Mouse (Mus musculus): ENCODE data around the gene Cip2a. TPM values are rescaled to one million over a fixed set of nuclear protein-coding genes. Genes with fewer than 3 reads are reported as not detected.

Gene Cip2a
- 7.3 and 10.4 TPM in 2 replicates for total RNA-seq (2014; rRNA removed)
- polyA plus RNA-seq (2015; fragmentation: Nextera tagmentation; extraction: Ambion mirVana): 4.1 and 4.3 TPM in 2 replicates

DNA sequence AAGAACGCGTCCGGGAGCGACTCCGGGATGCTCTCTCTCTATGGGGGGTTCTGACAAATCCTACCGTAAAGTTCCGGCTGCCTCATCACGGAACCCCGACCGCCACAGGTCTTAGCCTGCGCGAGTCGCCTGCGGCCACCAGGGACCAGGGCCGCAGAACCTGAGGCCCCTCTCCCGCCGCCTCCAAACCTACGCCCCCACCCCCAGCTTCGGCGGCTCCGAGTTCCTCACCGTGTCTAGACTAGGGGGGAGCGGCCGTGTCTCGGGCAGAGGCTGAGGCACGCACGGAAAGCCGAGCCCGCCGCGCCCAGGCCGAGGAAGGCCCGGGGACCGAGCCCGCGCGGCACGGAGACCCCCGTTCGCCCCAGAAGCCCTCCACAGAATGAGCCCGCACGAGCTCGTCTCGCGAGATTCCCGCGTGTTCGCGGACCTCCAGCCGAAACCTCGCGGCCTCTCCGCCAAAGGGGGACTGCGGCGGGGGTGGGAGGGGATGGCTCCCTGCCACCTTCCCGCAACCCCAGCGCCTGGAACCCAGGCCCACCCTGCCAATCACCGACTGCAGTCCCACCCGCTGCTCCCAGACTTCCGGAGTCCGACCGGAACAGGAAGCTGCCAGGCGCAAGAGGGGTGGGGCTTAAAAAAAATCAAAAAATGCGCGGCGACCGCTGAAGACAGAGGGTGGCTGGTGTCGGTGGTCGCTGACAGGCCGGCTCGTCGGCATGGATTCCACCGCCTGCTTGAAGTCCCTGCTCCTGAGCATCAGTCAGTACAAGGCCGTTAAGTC is at the start of gene Cip2a, which contains the start of gene Dzip3:
Cip2a (plus strand) TSS at position 627 of the 784 bp plus-strand sequence.
Dzip3 (minus strand) TSS at position 607 of the 784 bp plus-strand sequence.
- peak; percentile 98 for ATAC-seq
- Histone ChIP-seq H3K36me3 (ENCODE audit: insufficient read depth) (no peaks in the 10 kb centered on the region), H3K4me2 (ENCODE audit: low read depth) (peak within 1 kb of the TSS; percentile 82), H3K9ac (peak within 1 kb of the TSS; percentile 92), H3K27ac (ENCODE audit: low read depth, low read length) (peak within 1 kb of the TSS; percentile 94), H3K4me3 (ENCODE audit: low read depth, low read length) (peak within 1 kb of the TSS; percentile 75), H3K9me3 (ENCODE audit: low read length) (no peaks in the 10 kb centered on the region), H3K27me3 (ENCODE audit: insufficient read depth, low read length) (no peaks in the 10 kb centered on the region), H3K4me1 (ENCODE audit: insufficient read depth) (peaks cover 10% of the 10 kb centered on the region; the same call in 1 of the 2 replicates)
- peak; percentile 9; the same call in 1 of the 2 replicates for TF ChIP-seq CTCF (IDR thresholded peaks at IDR 0.05; ENCODE audit: low read depth)
- DNase-seq: peak; percentile 97
- WGBS: under 1% methylated on average over 72 of the region's 74 CpGs

DNA sequence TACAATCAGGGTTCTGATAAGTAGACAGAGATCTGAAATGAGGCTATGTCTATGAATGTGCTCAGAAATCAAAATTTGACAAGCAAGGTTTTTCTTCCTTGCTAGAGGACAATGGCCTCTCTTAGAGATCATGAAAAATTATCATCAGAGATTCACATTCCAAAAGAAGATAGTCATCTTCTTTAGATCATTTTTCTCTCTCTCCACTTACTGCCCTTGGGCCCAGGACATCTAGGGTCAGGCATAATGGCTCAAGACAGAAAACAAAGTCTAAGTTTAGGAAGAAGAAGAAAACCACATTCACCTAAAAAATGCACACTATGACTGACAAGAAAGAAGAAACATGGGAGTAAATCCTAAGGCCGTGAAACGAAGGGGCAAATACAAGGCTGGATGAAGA is 21.0 kb upstream of the Cip2a start:
- H3K4me1 ChIP-seq (ENCODE audit: insufficient read depth): no peaks in the 10 kb centered on the region
- no peak overlapping the region for H3K4me2 ChIP-seq (ENCODE audit: low read depth)
- H3K36me3 ChIP-seq (ENCODE audit: insufficient read depth): peaks cover 20% of the 10 kb centered on the region; the same call in 1 of the 2 replicates
- no peak overlapping the region for H3K4me3 ChIP-seq (ENCODE audit: low read depth, low read length)
- TF ChIP-seq CTCF (IDR thresholded peaks at IDR 0.05; ENCODE audit: low read depth): no peak
- no peak overlapping the region for H3K27ac ChIP-seq (ENCODE audit: low read depth, low read length)
- no peaks in the 10 kb centered on the region for H3K27me3 ChIP-seq (ENCODE audit: insufficient read depth, low read length)
- no peak for ATAC-seq
- 97% methylated on average over 2 of the region's 2 CpGs for WGBS
- no peak overlapping the region for H3K9ac ChIP-seq
- no peaks in the 10 kb centered on the region for H3K9me3 ChIP-seq (ENCODE audit: low read length)
- no peak for DNase-seq

DNA sequence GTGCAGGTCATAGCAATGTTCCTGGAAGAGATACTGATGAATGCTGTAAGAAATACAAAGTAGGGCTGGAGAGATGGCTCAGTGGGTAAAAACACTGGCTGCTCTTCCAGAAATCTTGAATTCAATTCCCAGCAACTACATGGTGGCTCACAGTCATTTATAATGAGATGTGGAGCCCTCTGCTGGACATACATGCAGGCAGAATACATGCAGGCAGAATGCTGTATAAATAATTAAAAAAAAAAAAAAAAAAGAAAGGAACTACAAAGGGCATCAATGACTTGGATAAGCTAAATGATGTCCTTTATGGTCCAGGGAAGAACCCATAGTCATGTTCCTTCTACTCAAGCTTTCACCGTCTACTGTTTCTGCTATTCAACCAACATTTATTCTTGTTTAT is 20.4 kb upstream of the Cip2a start:
- WGBS: 94% methylated on average over 1 of the region's 1 CpGs
- TF ChIP-seq CTCF (IDR thresholded peaks at IDR 0.05; ENCODE audit: low read depth): peak; percentile 35
- DNase-seq (no peak), ATAC-seq (no peak)
- no peak overlapping the region for H3K27ac ChIP-seq (ENCODE audit: low read depth, low read length)
- no peak overlapping the region for H3K9ac ChIP-seq
- H3K36me3 ChIP-seq (ENCODE audit: insufficient read depth): peaks cover 23% of the 10 kb centered on the region; the same call in 1 of the 2 replicates
- H3K4me1 ChIP-seq (ENCODE audit: insufficient read depth): no peaks in the 10 kb centered on the region
- no peaks in the 10 kb centered on the region for H3K9me3 ChIP-seq (ENCODE audit: low read length)
- H3K4me3 ChIP-seq (ENCODE audit: low read depth, low read length): no peak overlapping the region
- no peaks in the 10 kb centered on the region for H3K27me3 ChIP-seq (ENCODE audit: insufficient read depth, low read length)
- H3K4me2 ChIP-seq (ENCODE audit: low read depth): no peak overlapping the region

DNA sequence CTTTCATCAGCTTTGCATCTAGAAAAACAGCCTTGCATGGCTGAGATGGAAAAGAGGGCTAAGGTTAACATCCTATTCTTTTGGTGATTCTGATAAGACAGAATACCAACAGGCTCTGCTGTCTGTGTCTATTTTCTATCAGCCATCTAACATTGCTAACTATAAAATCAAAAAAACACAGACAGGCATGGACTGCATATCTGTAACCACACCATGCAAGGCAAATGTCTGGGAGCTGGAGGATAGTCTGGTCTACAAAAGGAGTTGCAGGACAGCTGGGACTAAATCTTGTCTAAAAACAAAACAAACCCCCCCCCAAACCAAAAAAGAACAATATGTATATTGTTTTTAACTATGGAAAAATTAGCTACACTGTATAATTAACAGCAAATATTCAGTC is 14.0 kb upstream of the Cip2a start:
- TF ChIP-seq CTCF (IDR thresholded peaks at IDR 0.05; ENCODE audit: low read depth): no peak
- no peak for DNase-seq

DNA sequence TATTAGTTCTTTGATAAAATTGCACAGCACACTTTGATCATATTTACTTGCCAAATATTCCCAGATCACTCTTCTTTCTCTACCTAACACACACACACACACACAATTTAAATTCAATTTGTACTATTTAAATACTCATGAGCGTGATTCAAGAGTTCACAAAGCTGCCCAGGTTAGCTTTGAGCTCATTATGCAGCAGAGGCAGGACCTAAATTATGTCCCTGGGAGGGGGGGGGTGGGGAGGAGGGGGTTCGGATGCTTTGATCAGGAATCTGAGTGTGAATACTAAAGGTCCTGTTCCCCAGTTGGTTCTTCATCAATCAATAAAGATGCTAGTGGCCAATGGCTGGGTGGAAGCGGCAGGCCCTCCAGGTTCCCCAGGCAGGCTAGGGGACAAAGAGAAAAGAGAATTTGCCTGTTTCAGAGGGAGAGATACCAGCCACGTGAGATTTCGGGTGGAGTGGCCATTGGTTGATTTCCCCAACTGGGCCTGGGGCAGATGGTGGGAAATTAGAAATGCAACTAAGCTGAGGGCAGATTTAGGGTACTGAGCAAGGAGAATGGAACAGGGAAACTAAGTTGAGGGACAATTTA is 8.9 kb upstream of the Cip2a start:
- no peak for ATAC-seq
- H3K4me3 ChIP-seq (ENCODE audit: low read depth, low read length): no peak overlapping the region
- H3K9me3 ChIP-seq (ENCODE audit: low read length): no peaks in the 10 kb centered on the region
- no peaks in the 10 kb centered on the region for H3K4me1 ChIP-seq (ENCODE audit: insufficient read depth)
- DNase-seq: no peak
- H3K27ac ChIP-seq (ENCODE audit: low read depth, low read length): no peak overlapping the region
- H3K9ac ChIP-seq: no peak overlapping the region
- H3K4me2 ChIP-seq (ENCODE audit: low read depth): no peak overlapping the region
- no peaks in the 10 kb centered on the region for H3K27me3 ChIP-seq (ENCODE audit: insufficient read depth, low read length)
- 57% methylated on average over 5 of the region's 5 CpGs for WGBS
- TF ChIP-seq CTCF (IDR thresholded peaks at IDR 0.05; ENCODE audit: low read depth): no peak
- H3K36me3 ChIP-seq (ENCODE audit: insufficient read depth): no peaks in the 10 kb centered on the region

More for the DNA sequence above, 14.0 kb upstream of the Cip2a start:
- no peak overlapping the region for H3K9ac ChIP-seq
- no peak for ATAC-seq
- no peak overlapping the region for H3K27ac ChIP-seq (ENCODE audit: low read depth, low read length)
- H3K9me3 ChIP-seq (ENCODE audit: low read length): no peaks in the 10 kb centered on the region
- H3K4me2 ChIP-seq (ENCODE audit: low read depth): no peak overlapping the region
- H3K4me1 ChIP-seq (ENCODE audit: insufficient read depth): no peaks in the 10 kb centered on the region
- no peak overlapping the region for H3K4me3 ChIP-seq (ENCODE audit: low read depth, low read length)
- H3K27me3 ChIP-seq (ENCODE audit: insufficient read depth, low read length): no peaks in the 10 kb centered on the region
- H3K36me3 ChIP-seq (ENCODE audit: insufficient read depth): peaks cover 17% of the 10 kb centered on the region; the same call in 1 of the 2 replicates

DNA sequence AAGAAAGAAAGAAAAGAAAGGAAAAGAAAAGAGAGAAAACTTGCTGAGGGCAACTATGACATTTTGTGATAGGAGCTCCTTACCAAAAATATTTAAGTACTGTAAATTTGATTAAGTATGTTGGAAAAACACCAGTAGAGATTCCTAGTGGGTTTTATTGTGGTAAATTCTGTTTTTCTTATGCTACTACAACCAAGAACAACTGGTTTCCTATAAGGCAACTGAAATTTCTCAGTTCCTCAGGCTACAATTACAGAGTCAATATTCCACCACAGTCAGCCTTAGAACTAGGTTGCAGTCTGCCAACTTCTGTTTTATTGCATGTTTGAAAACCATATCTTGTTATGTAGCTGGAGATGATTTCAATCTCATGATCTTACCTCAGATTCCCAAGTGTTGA is 4.3 kb upstream of the Cip2a start:
- H3K9ac ChIP-seq: no peak overlapping the region
- H3K4me3 ChIP-seq (ENCODE audit: low read depth, low read length): no peak overlapping the region
- H3K4me1 ChIP-seq (ENCODE audit: insufficient read depth): peaks cover 6% of the 10 kb centered on the region; the same call in 1 of the 2 replicates
- H3K36me3 ChIP-seq (ENCODE audit: insufficient read depth): no peaks in the 10 kb centered on the region
- no peaks in the 10 kb centered on the region for H3K27me3 ChIP-seq (ENCODE audit: insufficient read depth, low read length)
- no peak overlapping the region for H3K4me2 ChIP-seq (ENCODE audit: low read depth)
- TF ChIP-seq CTCF (IDR thresholded peaks at IDR 0.05; ENCODE audit: low read depth): no peak
- ATAC-seq: no peak
- no peak overlapping the region for H3K27ac ChIP-seq (ENCODE audit: low read depth, low read length)
- no peak for DNase-seq
- H3K9me3 ChIP-seq (ENCODE audit: low read length): no peaks in the 10 kb centered on the region

Data from forebrain, postnatal 0 days (tissue).